Mouse (Mus musculus): Measurements from ENCODE around the gene Rgl1.
"Not testable (repeated sequence)": the region's sequence is repeated elsewhere in the genome, so short reads cannot be mapped to it uniquely, and the experiment has no call there.

Rgl1 gene

GRCm38 (mm10) chr1:152786953-152787352 lies 20.8 kb upstream of the Rgl1 start:
- CTCF ChIA-PET = interaction anchor here (0.6 to 1.5 kb wide), 2 partner anchors 18 to 48 kb away, joined by 3 read pairs; no protein-coding TSS in a partner anchor

- CTCF ChIA-PET = interaction anchor here (0.8 kb wide), 1 partner anchor 260 kb away, joined by 17 read pairs; no protein-coding TSS in a partner anchor
These were observed 19.3 kb upstream of the Rgl1 start for GRCm38 (mm10) chr1:152785446-152785845.

GRCm38 (mm10) chr1:152784620-152785019 lies 18.5 kb upstream of the Rgl1 start:
- CTCF ChIA-PET = no interaction called here

- CTCF ChIA-PET = no interaction called here
These were observed 13.1 kb upstream of the Rgl1 start for GRCm38 (mm10) chr1:152779071-152779737.

- CTCF ChIA-PET = not testable (repeated sequence)
These were observed 8.4 kb upstream of the Rgl1 start for GRCm38 (mm10) chr1:152774601-152775000.

GRCm38 (mm10) chr1:152771016-152771415 lies 4.9 kb upstream of the Rgl1 start:
- CTCF ChIA-PET = interaction anchor here (0.7 kb wide), 2 partner anchors 45 to 173 kb away, joined by 3 to 4 read pairs; no protein-coding TSS in a partner anchor

- CTCF ChIA-PET = interaction anchor here (0.6 to 1.3 kb wide), 4 partner anchors 31 to 463 kb away, joined by 3 to 15 read pairs (median 4); no protein-coding TSS in a partner anchor
These were observed 1.8 kb upstream of the Rgl1 start for GRCm38 (mm10) chr1:152767749-152768488.

- CTCF ChIA-PET = interaction anchor here (0.6 to 1.3 kb wide), 4 partner anchors 32 to 464 kb away, joined by 3 to 15 read pairs (median 4); no protein-coding TSS in a partner anchor
These were observed 925 bp upstream of the Rgl1 start for GRCm38 (mm10) chr1:152766804-152767748.

- CTCF ChIA-PET = interaction anchor here (0.5 kb wide), 1 partner anchor 200 kb away, joined by 3 read pairs; no protein-coding TSS in a partner anchor
These were observed 4.4 kb downstream of the Rgl1 start for GRCm38 (mm10) chr1:152761791-152762190.

- CTCF ChIA-PET = interaction anchor here (0.7 kb wide), 1 partner anchor 1203 kb away, joined by 3 read pairs; no protein-coding TSS in a partner anchor
These were observed 15.7 kb downstream of the Rgl1 start, which contains the start of gene Apobec4 for GRCm38 (mm10) chr1:152750312-152750965. Gene Apobec4 (plus strand): TSS chr1:152750551.

- CTCF ChIA-PET = no interaction called here
These were observed 16.9 kb downstream of the Rgl1 start for GRCm38 (mm10) chr1:152749276-152749675.

- CTCF ChIA-PET = interaction anchor here (0.6 kb wide), 1 partner anchor 181 kb away, joined by 6 read pairs; no protein-coding TSS in a partner anchor
These were observed 19.7 kb downstream of the Rgl1 start for GRCm38 (mm10) chr1:152746426-152746825.

- CTCF ChIA-PET = no interaction called here
These were observed 22.9 kb downstream of the Rgl1 start for GRCm38 (mm10) chr1:152743095-152743826.

GRCm38 (mm10) chr1:152739374-152739773 lies 26.8 kb downstream of the Rgl1 start:
- CTCF ChIA-PET = no interaction called here

- CTCF ChIA-PET = no interaction called here
These were observed 27.4 kb downstream of the Rgl1 start for GRCm38 (mm10) chr1:152738793-152739192.

- CTCF ChIA-PET = no interaction called here
These were observed 38.4 kb downstream of the Rgl1 start for GRCm38 (mm10) chr1:152727604-152728236.

- CTCF ChIA-PET = no interaction called here
These were observed 40.1 kb downstream of the Rgl1 start for GRCm38 (mm10) chr1:152726095-152726494.

- CTCF ChIA-PET = no interaction called here
These were observed 41.9 kb downstream of the Rgl1 start for GRCm38 (mm10) chr1:152724286-152724685.

GRCm38 (mm10) chr1:152721535-152722198 lies 44.5 kb downstream of the Rgl1 start:
- CTCF ChIA-PET = interaction anchor here (0.6 kb wide), 1 partner anchor 798 kb away, joined by 3 read pairs; no protein-coding TSS in a partner anchor

Data from spleen, embryonic (tissue).